Mouse (Mus musculus) MEL (cell line): ENCODE results near the gene AA467197. TPM values are rescaled to one million over a fixed set of nuclear protein-coding genes. Genes with fewer than 3 reads are reported as not detected.

Experiments
- polyA plus RNA-seq, 2 experiments: library from polyadenylated mRNA; stranded (reverse) in 1 of 2; unstranded in 1 of 2; fragments of >175 nt in 1 of 2; fragments of >200 nt in 1 of 2; gene quantifications; 2 replicates each; pipeline versions ENCODE4 v1.2.1 to v1.2.4; 2012; ENCODE audit warnings: low replicate concordance in 2 of 2, low read depth in 1 of 2; ENCODE audit not compliant: insufficient read length in 2 of 2, insufficient read depth in 1 of 2, missing spikeins in 1 of 2
- total RNA-seq: library from RNA; depleted of rRNA; stranded (reverse); fragments of 300-350 nt; gene quantifications from 2 replicates; pipeline ENCODE4 v1.2.3, GENCODE M21; 2012; rRNA removed

AA467197 gene
- total and polyA plus RNA-seq, 3 experiments: not detected

Other genes with a start within 250 kb of the AA467197 start
- gene Slc28a2, start 210.5 kb upstream of the AA467197 start, total RNA-seq: 1.3 and 1.7 TPM in 2 replicates
- gene Slc28a2, start 210.5 kb upstream of the AA467197 start, polyA plus RNA-seq: 1 to 10 TPM in 1 of 2 experiments, not detected in 1; 2.6 TPM
- gene Gm14085, start 152.0 kb upstream of the AA467197 start, total RNA-seq: 0.12 and 0.33 TPM in 2 replicates
- under 1 TPM in 1 of 2 experiments, not detected in 1; 0.22 TPM for gene Gm14085, start 152.0 kb upstream of the AA467197 start, polyA plus RNA-seq
- not detected in 2 replicates for gene Gatm, start 25.7 kb upstream of the AA467197 start, total RNA-seq
- not detected for gene Gatm, start 25.7 kb upstream of the AA467197 start, polyA plus RNA-seq
- not detected in 2 replicates for gene Slc30a4, start 65.7 kb downstream of the AA467197 start, total RNA-seq
- gene Slc30a4, start 65.7 kb downstream of the AA467197 start, polyA plus RNA-seq: not detected
- 10.8 and 10.9 TPM in 2 replicates for gene Bloc1s6, start 101.5 kb downstream of the AA467197 start, total RNA-seq
- 10 to 100 TPM in 1 of 2 experiments, not detected in 1; 21.7 TPM for gene Bloc1s6, start 101.5 kb downstream of the AA467197 start, polyA plus RNA-seq
- 1.4 and 3.3 TPM in 2 replicates for gene Sqor, start 128.3 kb downstream of the AA467197 start, total RNA-seq
- gene Sqor, start 128.3 kb downstream of the AA467197 start, polyA plus RNA-seq: 1 to 10 TPM in 1 of 2 experiments, not detected in 1; 2.2 TPM